Mouse (Mus musculus): ENCODE results near the gene Tars.

DNA sequence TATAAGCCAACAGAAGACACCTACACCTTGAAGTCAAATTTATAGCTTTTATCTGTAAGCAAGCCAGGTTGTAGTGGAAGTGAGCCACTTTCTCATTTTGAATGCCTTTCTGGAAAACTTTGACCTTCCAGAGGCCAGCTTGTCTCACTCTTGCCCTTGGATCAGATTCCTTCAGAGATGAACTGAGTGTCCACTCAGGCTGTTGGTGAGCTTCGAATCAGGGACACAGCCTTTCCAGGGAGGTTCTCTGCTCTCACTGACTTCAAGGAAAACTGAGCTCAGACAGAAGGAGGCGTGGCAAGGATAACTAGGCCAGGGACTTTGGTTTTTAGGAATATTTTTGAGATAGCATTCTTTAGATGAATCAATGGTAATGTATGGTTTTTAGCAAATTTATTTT lies 13.1 kb upstream of the Tars start:
- no peak for TF ChIP-seq CTCF (IDR thresholded peaks at IDR 0.05; ENCODE audit: control insufficient read depth, insufficient read depth, low read length)
- TF ChIP-seq POLR2A (IDR thresholded peaks at IDR 0.05; ENCODE audit: borderline replicate concordance, control insufficient read depth, low read depth, low read length): no peak
